Mouse (Mus musculus): ENCODE measurements around the gene Coa5.

GRCm38 (mm10) chr1:37419420-37419819, 10.5 kb downstream of the Coa5 start:
- TF ChIP-seq POLR2A (IDR thresholded peaks at IDR 0.05; ENCODE audit: low read depth, low read length) (no peak), CTCF (IDR thresholded peaks at IDR 0.05; ENCODE audit: extremely low read depth, insufficient read depth, insufficient read length, insufficient replicate concordance) (peak; percentile 86; the same call in 1 of the 2 replicates)
